Mouse (Mus musculus) liver, adult 2 months (tissue): ENCODE data around the gene Xpr1. TPM values are rescaled to one million over a fixed set of nuclear protein-coding genes. Genes with fewer than 3 reads are reported as not detected.

Source experiments
- DNase-seq: peaks from one replicate; pipeline ENCODE4 v3.0.0-alpha.2; 2011; ENCODE audit warnings: low read depth, low spot score; ENCODE audit errors: extremely low read depth
- H3K27ac ChIP-seq: fragments of 200-500 bp; replicated peaks from 2 replicates; pipeline ENCODE4 v1.5.1; 2012; ENCODE audit warnings: low read depth, mild to moderate bottlenecking, control low read depth, inconsistent platforms, low read length; ENCODE audit not compliant: insufficient read depth
- H3K27me3 ChIP-seq: fragments of 200-500 bp; 2 replicates; pipeline ENCODE4 v1.6.1; 2012; ENCODE audit warnings: mild to moderate bottlenecking, moderate library complexity, low read length, inconsistent platforms; ENCODE audit not compliant: control insufficient read depth, insufficient read depth
- H3K36me3 ChIP-seq: fragments of 200-500 bp; 2 replicates; pipeline ENCODE4 v1.6.1; 2012; ENCODE audit warnings: low read length, inconsistent platforms; ENCODE audit not compliant: control insufficient read depth, insufficient read depth
- H3K4me1 ChIP-seq: fragments of 200-500 bp; 2 replicates; pipeline ENCODE4 v1.6.1; 2011; ENCODE audit warnings: low read length; ENCODE audit not compliant: control insufficient read depth, insufficient read depth
- H3K4me3 ChIP-seq: fragments of 200-500 bp; 2 replicates; pipeline ENCODE4 v1.5.1; 2011; ENCODE audit warnings: low read depth, mild to moderate bottlenecking, control low read depth, low read length, moderate library complexity; ENCODE audit not compliant: insufficient read depth
- H3K79me2 ChIP-seq: fragments of 200-500 bp; 2 replicates; pipeline ENCODE4 v1.6.1; 2012; ENCODE audit warnings: inconsistent platforms, mild to moderate bottlenecking, low read length, moderate library complexity; ENCODE audit not compliant: control insufficient read depth, insufficient read depth
- H3K9ac ChIP-seq: fragments of 200-500 bp; 2 replicates; pipeline ENCODE4 v1.6.1; 2012; ENCODE audit warnings: low read depth, mild to moderate bottlenecking, control low read depth, inconsistent platforms, low read length
- CTCF ChIP-seq: fragments of 200-500 bp; IDR thresholded peaks from 2 replicates; pipeline ENCODE4 v1.5.1; 2011; ENCODE audit warnings: low read depth, low read length, control low read depth
- POLR2A ChIP-seq: fragments of 200-500 bp; IDR thresholded peaks from 2 replicates; pipeline ENCODE4 v1.6.1; 2011; ENCODE audit warnings: low read length, control low read depth; ENCODE audit not compliant: insufficient read depth; ENCODE audit errors: extremely low read depth
- WGBS: fragments of 180-500 bp; shearing (Covaris S2); methylation state at CpG from one replicate; pipeline ENCODE4 v1.1.7; 2018; 5-methylcytosine and 5-hydroxymethylcytosine counted together
- polyA plus RNA-seq: library from polyadenylated mRNA; depleted of rRNA; stranded (reverse); fragments of >200 nt; gene quantifications from 2 replicates; pipeline ENCODE4 v1.2.3, GENCODE M21; 2012
- total RNA-seq: library from RNA; depleted of rRNA; stranded (reverse); fragments of >200 nt; gene quantifications from 2 replicates; pipeline ENCODE4 v1.2.3, GENCODE M21; 2014

Xpr1 gene
- total and polyA plus RNA-seq, 2 experiments, result 5.4 to 17.1 TPM

DNA sequence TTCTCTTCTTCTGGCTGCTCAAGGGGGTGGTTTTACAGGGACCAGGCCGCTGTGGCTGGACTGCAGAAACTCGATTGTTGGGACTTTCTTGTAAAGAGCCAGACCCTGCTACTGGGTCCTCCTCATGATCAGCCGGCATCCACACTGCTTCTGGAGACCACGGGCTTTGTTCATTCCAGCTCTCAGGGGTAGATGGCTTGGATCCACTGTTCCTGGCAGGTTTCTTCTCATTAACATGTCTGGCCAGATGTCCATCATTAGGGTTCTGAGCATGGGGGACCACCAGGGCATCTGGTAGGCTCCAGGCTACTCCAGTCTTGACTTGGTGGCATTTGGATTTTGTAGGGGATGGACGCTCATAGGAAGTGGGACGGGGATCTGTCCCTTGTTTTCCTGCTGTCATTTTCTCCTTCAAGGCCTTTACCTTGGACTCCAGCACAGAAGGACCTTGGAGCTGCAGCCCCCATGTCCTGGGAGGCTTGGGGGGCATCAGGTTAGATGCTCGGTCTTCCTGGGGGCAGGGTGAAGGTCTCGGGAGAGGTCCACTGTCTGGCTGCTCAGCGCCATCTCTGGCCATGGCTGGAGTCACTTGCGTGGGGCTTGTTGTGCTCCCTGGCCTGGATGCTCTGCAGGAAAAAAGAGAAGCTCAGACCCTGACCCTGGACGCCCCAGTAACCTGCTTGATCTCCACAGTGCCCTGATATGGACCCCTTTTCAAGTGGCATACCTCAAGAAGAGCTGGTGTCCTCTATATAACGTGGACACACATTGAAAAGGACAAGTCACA lies 175.3 kb downstream of the Xpr1 start:
- Histone ChIP-seq H3K27ac (no peak overlapping the region), H3K27me3 (peaks cover 7% of the 10 kb centered on the region; the same call in 1 of the 2 replicates), H3K4me1 (no peaks in the 10 kb centered on the region), H3K4me3 (no peak overlapping the region), H3K9ac (no peak overlapping the region), H3K79me2 (no peaks in the 10 kb centered on the region), H3K36me3 (no peaks in the 10 kb centered on the region)
- 82% methylated on average over 12 of the region's 12 CpGs for WGBS
- DNase-seq, result no peak
- TF ChIP-seq CTCF (no peak), POLR2A (no peak)

DNA sequence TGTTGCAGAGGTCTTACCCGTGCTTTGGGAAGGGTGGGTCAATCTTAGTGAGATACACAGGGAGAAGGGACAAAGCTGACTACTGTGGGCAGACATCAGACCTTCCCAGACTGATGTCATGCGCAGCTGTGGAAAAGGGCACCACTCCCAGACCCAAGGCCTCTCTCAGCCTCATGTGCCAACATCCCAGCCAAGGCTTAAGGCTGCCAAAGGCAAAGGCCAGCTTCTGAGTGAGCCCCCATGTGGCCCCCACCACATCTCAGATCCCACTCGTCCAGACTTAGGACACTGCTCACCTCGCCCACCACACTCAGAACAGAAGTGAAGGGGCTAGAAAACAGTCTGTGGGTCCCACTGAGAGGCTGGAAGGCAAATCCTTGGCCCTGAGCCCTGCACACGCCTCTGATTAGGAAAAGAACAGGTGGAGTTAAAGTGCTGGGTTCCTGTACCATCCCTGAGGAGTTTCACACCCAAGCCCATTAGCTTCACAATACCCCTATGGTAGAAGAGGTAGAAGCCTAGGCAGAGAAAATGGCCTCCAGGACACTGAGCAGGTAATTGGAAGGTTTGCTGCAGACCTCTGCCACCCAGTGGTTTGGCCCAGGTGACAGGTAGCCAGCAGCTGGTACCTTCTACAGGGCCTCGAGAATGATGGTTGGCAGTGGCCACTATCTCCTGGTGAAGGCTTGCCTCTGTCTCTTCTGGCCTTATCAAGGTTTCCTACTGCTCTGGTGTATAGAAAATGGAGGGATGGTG lies 177.1 kb downstream of the Xpr1 start:
- DNase-seq, result no peak
- Histone ChIP-seq H3K27me3 (peaks cover 7% of the 10 kb centered on the region; the same call in 1 of the 2 replicates), H3K4me1 (no peaks in the 10 kb centered on the region), H3K79me2 (no peaks in the 10 kb centered on the region), H3K9ac (no peak overlapping the region), H3K4me3 (no peak overlapping the region), H3K36me3 (no peaks in the 10 kb centered on the region), H3K27ac (no peak overlapping the region)
- no peak for TF ChIP-seq CTCF
- no peak for TF ChIP-seq POLR2A
- WGBS, result 85% methylated on average over 6 of the region's 6 CpGs

DNA sequence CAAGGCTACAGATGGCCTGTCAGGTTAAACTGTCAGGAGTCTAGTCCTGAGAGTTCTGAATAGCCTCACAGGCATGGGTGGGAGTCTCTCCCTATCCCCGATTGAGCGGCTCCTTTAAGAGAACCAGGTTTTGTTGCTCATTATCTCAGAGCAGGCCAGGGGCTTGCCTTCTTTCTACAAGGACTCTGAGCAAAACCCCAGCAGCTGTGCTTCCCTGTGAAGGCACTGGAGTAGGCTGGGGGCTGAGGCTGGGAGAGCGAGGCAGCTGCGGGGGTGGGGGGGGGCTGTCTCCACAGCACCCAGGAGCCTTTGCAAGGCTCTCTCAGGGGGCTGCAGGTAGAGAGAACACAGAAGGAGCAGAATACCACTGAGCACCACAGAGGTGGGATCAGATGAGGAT lies 178.0 kb downstream of the Xpr1 start:
- no peak for TF ChIP-seq POLR2A
- TF ChIP-seq CTCF, result no peak
- H3K79me2 ChIP-seq, result no peaks in the 10 kb centered on the region
- DNase-seq, result no peak
- H3K27ac ChIP-seq, result no peak overlapping the region
- no peak overlapping the region for H3K4me3 ChIP-seq
- H3K27me3 ChIP-seq, result peaks cover 3% of the 10 kb centered on the region; the same call in 1 of the 2 replicates
- 92% methylated on average over 4 of the region's 4 CpGs for WGBS
- no peaks in the 10 kb centered on the region for H3K4me1 ChIP-seq
- H3K36me3 ChIP-seq, result no peaks in the 10 kb centered on the region
- no peak overlapping the region for H3K9ac ChIP-seq

DNA sequence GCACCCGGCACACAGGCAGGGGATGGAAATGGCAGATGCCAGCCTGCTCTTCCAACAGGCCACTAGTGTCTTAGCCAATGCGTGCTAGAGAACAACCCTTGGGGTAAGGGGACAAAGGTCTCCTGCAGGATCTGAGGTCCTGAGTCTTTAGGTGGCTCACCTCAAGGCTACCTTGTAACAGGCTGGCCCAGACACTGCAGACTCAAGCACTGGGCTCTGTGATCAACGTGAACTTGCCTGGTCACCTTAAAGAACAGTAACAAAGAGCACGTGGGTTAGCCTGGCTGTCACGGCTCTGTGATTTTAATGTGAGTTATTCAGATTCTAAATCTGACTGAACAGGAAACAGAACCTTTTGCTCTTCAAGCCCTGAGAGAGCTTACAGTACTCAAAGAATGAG lies 179.1 kb downstream of the Xpr1 start:
- H3K9ac ChIP-seq, result no peak overlapping the region
- no peak overlapping the region for H3K4me3 ChIP-seq
- H3K27ac ChIP-seq, result no peak overlapping the region
- no peaks in the 10 kb centered on the region for H3K36me3 ChIP-seq
- H3K79me2 ChIP-seq, result no peaks in the 10 kb centered on the region
- H3K4me1 ChIP-seq, result no peaks in the 10 kb centered on the region
- no peaks in the 10 kb centered on the region for H3K27me3 ChIP-seq
- 91% methylated on average over 5 of the region's 5 CpGs for WGBS
- DNase-seq, result no peak
- TF ChIP-seq CTCF (no peak), POLR2A (no peak)

DNA sequence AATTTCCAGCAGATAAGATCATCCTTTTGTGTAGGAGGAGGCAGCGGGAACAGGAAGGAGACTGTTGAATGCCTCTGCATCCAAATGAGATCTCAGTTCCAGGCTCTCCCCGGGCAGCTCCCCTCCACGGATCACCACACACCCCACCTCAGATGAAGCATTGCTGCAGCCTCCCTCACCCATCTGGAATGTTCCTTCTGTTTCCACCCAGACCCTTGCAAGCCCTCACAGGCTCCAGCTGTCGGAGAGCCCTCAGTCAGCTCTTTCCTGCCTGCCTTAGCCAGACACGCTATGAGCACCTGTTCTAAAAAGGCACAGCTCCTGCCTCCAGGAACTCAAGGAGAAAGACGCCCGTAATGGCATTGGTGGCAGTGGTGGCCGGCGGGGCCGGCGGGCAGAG lies 179.8 kb downstream of the Xpr1 start:
- Histone ChIP-seq H3K79me2 (no peaks in the 10 kb centered on the region), H3K27ac (no peak overlapping the region), H3K36me3 (no peaks in the 10 kb centered on the region), H3K4me3 (no peak overlapping the region), H3K4me1 (no peaks in the 10 kb centered on the region), H3K27me3 (no peaks in the 10 kb centered on the region), H3K9ac (no peak overlapping the region)
- 88% methylated on average over 11 of the region's 11 CpGs for WGBS
- no peak for TF ChIP-seq POLR2A
- no peak for TF ChIP-seq CTCF
- DNase-seq, result no peak
